Mouse (Mus musculus) right cerebral cortex, postnatal 36 days (tissue): ENCODE measurements around the gene Syf2.
A peak's percentile ranks its signal among the peaks of the same experiment; 100 is the strongest.

ENCODE experiments used
- DNase-seq, 2 experiments: peaks; one replicate each; pipeline ENCODE4 v3.0.0; 2022; ENCODE audit warnings: low spot score in 2 of 2, mixed read lengths in 1 of 2

Gene Syf2

DNA sequence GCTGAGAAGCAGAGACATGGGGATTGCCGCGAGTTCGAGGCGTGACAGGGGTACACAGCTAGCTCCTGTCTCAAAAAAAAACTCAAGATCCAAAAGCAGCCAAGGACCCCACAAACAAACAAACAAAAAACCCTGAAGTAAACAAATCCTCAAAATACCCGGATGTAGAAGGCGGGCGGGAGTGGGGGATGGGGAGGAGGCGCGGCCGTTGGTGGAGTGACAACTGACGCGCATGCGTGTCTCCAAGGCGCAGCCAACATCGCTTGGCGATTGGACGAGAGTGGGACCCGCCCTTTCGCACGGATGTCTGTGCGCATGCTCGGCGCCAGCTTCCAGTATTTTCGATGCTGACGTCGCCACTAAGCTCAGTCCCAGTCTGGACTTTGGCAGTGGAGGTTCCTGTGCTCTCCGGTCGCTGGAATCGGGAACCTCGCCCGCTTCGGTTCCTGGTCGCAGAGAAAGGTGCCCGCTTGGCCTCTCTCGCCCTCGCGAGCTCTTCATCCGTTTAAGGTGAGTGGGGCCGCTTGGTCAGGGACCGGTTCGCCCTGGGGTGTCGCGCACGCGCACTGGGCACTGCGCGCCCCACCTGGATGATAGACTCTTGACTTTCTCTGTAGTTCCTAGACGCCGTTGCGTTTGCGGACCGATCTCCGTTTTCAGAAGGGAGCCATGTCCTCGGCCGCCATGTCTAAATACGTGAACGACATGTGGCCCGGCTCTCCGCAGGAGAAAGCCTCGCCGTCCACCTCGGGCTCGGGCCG is 7.3 kb upstream of the Syf2 start, which contains the start of gene Rsrp1:
TSS of gene Rsrp1 (plus strand) at position 335 of the 761 bp plus-strand sequence.
- DNase-seq = peak; percentile 95 to 96

DNA sequence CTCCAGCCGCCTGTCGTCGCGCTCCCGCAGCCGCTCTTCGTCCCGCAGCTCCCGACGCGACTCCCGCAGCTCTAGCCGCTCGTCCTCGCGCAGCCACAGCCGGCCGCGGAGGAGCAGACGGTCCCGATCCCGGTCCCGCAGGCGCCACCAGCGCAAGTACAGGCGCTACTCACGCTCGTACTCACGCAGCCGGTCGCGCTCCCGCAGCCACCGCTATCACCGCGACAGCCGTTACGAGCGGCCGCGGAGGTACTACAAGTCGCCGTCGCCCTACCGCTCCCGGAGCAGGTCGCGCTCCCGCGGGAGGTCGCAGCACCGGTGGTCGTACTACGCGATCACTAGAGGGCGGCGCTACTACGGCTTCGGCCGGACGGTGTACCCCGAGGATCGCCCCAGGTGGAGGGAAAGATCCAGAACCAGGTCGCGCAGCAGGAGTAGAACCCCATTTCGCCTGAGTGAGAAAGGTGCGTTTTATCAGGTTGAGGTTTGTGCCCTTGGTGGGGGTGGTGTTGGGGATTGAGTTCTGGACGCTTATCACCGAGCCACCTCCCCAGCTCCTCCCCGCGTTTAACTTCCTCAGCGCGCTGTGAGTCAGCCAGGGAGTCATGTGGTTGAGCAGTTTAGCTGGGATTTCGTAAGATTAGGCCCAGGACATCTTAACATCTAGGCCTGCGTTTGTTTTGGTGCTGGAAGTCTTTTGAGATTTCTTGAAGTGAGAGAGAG is 6.5 kb upstream of the Syf2 start:
- no peak for DNase-seq

DNA sequence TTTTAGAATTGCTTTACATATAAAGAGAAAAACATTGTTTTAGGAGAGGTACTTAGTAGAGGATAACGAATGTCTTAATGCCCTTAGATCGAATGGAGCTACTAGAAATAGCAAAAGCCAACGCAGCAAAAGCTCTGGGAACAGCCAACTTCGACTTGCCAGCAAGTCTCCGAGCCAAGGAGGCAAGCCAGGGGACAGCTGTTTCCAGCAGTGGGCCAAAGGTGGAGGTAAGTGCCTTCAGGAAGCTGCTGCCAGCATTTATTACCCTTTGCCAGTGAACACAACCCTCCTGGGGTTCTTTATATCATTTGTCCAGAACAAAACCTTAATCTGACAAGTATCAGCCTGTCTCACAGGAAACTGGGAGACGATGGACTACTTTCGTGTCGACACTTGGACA is 5.5 kb upstream of the Syf2 start:
- DNase-seq = no peak

DNA sequence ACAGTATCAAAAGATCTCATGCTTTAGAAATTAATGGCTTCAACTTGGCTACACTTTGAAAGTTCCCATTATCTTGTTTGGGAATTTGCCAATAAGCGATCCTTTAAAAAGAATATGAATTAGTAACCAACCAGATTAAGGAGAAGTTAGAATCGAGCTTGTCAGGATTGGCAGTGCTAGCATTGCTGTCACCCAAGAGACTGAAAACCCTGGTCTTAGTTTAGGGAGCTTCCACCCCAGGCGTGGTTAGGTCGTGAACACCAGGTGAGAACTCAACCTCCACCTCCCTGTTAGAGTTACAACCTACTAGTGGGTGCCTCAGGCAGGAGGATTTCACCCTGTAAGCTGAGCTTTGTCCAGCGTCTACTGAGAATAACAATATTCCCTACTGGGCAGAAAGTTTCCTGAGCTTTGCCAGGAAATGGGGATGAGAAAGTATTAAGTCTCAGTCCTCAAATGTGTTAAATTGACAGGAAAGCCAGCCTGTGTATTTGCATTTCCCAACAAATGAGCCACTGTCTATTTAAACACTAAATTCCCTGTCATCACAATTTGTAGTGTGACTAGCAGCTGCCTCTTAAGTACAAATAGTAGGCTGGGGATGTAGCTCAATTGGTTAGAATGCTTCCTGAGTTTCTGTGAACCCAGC is 2.8 kb upstream of the Syf2 start:
- DNase-seq = no peak

DNA sequence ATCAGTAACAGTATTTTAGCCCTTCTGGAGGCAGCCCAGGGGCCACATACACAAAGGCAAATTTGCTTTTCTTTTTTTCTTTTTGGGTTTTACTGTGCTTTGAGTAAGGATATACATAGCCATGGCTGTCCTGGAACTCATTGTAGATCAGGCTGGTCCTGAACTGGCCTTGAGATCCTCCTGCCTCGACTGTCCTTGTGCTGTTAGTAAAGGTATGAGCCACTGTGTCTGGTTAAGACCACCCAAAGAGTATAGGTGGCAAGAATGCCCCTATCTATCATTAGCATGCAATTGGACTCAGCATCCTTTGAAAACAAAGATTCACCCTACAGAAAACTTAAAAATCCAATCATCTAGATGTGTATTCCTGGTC is 2.2 kb upstream of the Syf2 start:
- DNase-seq = no peak

DNA sequence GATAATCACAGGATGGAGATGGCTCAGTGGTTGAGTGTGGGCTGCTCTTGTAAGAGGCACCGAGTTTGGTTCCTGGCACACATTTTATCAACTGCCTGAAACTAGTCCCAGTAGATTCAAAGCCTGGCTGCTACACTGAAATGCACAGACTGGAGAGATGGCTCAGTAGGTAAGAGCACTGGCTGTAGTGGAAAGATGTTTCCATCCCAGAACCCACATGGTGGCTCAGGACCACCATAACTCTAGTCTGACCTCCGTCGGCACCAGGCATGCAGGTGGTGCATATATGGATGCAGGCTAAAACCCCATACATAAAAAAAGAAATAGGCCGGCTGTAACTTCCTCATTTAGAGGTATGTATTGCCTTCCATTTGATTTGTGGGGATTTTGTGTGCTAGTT is 1.2 kb upstream of the Syf2 start:
- no peak for DNase-seq

DNA sequence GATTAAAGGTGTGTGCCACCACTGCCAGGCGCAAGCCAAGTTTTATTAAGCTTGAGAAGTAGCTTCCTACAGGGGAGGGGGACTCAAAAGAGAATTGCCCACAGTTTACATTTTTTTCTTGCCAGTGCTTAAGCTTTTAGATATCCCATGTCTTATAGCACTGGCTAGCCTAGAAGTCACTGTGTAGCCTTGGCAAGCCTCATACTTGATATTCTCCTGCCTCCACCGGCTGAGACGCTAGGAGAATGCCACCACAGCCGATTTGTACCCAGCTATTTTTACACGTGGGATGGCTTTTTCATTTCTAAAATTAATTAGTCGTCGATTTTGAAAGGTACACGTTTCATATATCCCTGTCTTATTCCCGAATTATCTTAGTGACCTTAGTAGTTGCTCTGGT is 508 bp upstream of the Syf2 start:
- no peak for DNase-seq

DNA sequence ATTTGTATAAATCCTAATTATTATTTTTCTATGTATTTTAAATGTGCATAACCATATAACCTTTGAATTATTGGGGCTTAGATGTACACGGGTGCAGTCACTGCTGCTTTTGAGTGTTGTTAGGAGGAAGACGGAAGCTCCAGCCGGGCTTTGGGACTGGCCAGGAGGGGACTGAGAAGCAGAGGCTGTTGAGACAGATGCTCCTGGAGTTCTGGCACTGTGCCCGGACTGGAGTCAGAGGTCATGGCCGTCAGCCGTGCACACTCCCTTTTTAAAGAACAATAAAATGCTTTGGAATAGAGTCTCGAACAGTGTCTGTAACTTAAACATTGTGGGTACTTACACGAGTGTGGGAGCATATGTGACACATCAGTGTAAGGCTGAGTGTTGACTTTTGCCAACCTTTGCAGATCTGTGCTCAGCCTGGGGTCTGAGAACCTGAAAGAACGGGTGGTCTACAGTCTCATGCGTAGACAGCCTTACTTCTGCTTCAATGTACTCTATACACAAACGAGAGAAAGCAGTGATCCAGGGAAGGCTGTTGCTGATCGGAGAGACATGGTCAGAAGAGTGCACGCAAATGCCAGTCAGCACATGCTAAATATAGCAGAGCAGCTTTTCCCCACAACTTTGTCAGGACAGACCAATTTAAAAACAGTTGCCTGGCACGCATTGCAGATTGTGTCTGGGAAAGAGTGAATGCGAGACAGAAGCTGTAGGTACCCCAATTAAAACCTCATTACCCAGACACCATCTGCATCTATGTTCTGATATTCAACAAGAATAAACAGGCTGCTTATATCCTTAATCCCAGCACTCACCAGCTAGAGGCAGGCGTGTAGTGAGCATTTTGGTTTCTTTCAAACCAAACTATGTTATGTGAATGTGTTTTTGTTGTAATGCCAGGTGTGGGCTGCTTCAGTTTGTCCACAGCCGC is 6.8 kb downstream of the Syf2 start:
- no peak for DNase-seq

DNA sequence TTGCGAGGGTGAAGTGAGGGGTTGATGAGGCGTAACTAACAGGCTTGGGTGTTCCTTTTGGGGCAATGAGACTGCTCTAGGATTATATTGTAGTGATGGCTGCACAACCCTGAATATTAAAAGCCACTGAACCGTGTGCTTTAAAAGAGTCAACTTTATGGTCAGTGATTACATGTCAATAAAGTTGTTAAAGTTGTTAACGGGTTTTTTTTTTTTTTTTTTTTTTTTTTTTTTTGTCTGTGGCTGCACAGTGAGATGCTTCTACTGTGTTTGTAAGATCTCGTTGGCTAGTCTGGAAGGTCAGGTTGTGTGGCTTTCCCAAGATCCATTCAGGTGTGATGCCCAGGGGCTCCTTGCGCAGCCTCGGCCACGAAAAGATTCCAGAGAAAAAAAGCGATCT is 9.2 kb downstream of the Syf2 start:
- DNase-seq = no peak

DNA sequence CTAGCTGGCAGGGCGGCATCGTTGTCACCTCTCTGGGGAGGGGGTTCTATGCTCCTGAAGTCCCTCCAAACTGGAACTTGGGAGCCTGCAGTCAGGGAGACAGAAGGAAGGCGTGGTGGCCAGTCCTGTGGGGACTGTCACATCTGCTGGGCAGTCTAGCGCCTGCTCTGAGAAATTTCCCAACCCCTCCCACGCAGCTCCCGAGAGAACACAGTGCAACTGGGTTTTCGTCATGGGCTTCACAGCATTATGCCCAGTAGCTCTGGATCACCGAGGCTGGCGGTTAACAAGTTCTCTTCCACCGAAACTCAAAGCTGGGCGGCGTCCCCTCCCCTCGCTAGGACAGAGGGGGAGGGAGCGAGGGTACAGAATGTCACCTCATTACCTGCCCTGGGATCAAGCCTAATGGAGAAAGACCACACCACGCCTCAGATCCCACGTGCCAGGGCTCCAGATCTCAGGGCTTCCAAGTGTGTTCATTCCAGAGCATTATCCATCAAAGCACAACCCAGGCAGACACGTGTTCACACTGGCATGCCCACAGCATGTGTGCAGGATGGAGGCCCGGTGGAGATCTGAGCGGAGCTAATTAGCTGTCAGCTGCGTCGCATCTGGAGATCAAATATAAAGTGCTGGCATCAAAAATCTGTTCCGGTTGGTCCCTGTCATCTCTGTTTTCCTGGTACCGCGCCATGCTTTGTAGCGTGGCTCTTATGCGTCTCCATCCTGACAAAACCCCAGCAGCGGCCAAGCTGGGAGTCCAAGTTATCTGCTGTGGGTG is 13.2 kb downstream of the Syf2 start:
- DNase-seq = peak in 1 of 2 experiments; percentile 53

DNA sequence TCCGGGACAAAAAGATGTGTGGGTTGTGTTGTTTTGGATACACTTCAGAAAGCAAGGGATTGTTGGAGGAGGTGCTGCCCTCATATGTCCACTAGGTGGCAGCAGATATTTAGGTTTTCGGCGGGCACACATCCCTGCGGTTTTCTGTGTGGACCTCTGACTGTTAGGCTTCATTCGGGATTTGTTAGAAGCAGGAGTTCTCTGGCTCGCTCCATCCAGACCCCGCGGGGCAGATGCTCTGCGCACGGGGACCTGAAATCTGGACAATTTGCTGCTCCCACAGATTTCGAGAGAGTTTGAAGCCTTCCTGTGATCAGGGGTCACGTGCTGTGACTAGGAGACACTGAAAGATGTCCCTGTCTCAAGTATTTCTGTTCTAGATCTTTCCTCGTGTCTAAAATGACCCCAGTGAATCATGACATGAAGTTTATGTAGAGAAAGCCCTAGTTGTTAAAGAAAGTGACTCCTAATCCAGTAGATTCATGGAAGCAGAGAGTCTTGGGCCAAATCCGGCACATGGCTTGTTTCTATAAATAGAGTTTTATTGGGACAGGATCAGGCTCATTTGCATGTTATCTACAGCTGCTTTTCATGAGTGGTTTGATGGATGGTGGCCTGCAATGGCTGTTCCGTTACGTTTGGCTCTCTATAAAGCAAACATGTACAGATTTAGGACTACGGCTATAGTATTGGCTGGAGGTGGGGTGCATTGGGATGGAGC is 15.5 kb downstream of the Syf2 start:
- peak in 1 of 2 experiments; percentile 46 for DNase-seq

DNA sequence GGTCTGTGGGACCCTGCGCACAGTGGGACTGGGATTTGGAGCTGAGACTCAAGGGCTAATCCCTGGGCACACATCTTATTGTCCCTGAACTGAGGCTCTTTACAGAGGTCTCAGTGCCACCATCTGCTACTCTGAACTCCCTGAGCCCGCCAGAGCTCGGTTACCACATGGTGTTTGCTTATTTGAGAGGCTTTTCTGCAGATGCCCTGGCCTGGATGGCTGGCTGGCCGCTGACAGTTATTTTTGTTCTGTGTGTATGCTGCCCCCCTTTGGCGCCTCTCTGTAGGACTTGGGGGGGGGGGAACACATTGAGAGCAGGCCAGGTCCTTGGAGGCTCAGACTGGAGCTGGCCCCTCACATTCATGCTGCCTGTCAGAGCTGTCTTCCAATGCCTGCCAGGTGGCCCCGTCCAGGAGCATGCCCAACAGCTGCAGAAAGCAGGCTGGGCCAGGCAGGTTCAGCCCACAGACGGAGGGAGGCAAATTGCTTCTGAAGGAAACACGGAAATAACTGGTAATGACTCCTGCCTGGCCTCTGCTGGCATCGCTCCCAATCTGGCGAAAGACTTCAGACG is 19.9 kb downstream of the Syf2 start:
- DNase-seq = no peak

DNA sequence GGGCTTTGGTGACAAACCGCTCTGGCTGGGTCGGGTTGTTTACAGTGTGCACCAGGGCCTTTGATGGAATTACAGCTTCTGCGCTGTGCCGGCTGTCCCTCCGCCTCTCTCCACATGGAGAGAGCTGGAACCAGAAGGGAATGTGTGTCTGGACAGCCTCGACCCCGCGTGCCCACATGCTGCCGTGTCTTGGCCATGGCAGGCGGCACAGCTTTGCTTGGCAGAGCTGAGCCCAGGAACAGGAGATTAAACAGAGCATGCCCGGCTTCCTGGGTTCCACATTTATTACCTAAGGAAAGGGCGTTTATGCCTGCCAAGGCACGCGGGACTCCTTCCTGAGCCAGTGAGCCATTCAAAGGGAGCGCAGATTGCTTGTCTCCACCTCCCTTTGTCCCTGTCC is 23.8 kb downstream of the Syf2 start:
- no peak for DNase-seq

DNA sequence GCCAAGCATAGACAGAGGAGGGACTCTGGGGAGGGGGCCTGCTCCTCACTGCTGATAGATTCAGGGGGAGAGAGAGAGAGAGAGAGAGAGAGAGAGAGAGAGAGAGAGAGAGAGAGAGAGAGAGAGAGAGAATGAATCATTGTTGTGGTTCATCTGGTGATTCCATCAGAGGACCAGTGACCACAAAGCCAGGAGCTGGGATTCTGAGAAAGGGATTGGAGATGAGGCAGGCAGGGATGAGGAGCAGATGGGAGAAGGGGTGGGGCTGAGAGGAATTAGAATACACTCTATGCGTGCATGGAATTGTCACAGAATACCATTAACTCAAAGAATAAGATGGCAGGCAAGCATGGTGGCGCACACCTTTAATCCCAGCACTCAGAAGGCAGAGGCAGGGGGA is 24.5 kb downstream of the Syf2 start:
- no peak for DNase-seq

DNA sequence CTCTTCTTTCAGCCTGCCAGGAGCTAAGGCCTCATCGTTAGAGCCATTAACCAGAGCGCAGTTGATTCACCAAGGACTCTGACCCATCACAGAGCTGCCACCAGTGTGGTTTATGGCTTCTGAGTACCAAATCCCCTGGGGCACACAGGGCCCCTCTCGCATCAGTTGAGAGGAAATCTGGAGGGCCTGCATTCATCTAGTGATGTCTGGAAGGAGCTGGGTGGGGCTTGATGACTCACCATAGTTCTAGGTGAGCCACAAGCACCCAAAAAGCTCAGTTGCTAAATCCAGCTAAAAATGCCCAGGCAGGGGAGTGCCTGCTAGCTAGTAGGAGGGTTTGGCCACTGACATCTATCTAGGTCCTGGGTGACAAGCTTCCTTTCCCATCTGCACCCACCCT is 25.1 kb downstream of the Syf2 start:
- DNase-seq = no peak

DNA sequence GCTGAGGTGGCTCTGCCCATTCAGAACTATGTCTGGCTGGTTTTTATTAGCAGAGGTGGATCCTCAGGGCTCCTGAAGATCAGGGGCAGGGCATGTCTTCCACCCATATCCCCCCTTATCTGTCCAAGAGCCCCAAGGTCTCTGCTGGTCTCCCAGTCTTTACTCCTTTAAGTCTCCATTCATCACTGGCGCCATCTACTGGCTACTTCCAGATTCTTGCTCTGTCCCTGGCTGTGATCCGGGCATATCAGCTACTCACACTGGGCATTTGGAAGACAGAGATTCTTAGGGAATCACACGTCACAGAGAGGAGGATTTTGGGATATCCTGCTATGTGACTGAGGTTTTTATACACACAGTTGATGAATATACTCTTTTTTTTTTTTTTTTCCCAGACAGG is 25.6 kb downstream of the Syf2 start:
- DNase-seq = peak in 1 of 2 experiments; percentile 18

DNA sequence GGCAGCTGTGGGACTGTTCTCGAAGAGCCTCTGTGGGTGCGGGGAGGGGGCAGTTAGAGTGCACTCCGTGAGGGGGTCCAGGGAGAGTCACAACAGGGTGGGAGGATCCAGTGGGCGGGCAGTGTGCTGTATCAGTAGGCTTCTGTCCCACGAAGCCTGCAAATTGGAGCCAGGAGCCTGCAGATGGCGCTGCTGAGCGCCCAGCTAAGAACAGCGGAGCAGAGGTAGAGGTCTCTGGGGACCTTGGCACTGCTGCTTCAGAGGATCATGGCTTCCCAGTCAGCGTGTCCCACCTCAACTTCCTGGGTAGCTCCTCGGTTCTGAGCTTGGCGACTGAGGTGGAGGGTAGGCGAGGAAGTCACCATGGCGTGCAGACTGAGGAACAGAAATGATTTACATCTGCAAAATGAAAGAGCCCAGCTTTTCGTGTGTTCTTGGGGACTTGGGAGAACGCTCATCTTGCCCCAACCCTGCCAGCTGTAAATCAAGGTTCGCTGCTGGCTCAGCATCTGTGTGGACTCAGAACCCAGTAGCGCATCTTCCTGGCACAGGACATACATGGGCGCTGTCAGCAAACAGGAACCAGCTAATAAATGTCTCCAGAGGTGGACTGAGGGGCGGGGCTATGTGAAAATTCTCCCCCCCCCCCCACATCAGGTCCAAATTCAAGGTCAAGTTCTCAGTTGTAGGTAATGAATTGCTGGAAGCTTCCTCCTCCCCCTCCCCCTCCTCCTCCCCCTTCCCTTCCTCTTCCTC is 32.5 kb downstream of the Syf2 start:
- no peak for DNase-seq

DNA sequence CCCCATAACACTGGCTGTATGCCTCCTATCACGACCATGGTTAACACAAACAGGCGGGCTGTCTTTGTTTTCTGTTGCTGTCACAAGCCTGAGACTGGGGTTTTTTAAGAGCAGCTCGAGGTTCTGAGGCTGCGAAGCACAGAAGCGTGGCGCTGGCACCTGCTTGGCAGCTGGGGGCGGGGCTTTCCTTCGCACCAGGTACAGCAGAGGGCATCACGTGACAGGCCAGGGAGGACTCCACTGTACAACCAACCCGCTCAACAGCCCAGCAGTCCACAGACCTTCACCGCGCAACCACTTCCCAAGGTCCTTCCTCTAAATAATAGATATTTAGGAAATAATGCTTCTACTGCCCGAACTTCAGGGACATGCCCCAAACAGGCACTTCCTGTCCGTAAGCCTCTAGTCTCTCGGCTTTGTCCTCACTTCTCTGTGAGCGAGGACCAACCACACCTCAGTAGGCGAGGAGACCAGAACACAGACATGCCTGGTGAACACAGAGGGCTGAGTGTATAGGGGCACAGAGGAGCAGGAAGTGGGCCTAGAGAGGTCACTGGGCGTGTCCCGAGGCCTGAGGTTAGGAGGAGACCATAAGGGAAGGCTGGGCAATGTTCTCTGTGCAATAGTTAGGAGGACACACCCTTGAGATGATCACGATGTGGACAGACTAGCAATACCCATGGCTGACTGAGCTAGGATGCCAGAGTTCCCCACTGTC is 37.3 kb downstream of the Syf2 start:
- DNase-seq = no peak

DNA sequence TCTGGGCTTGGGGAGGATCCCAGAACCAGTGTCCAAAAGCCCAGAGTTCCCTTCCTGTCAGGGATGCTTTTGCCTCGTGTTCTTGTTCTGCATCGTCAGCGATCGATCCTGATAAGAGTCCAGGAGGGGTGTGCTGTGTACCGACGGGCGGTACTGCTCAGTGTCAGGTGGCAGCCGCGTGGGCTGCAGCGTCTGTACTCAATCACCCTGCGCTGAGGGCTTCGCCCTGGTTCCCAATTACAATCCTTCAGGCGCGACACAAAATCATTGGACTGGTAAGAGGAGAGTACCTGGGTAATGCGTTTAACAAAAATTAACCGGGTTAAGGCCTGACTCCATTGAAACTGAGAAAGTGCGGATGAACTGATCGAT is 37.9 kb downstream of the Syf2 start:
- DNase-seq = no peak
